Mouse (Mus musculus) neural tube, embryonic 15.5 days (tissue): ENCODE measurements around the gene Ran. TPM values are rescaled to one million over a fixed set of nuclear protein-coding genes. Genes with fewer than 3 reads are reported as not detected.

Experiments
- ATAC-seq: fragments of 200-750 bp; cut with Nextera tagmentation; 2 replicates; pipeline ENCODE4 v1.8.0; 2017; ENCODE audit warnings: mild to moderate bottlenecking, moderate TSS enrichment, moderate library complexity; ENCODE audit not compliant: low FRiP score
- H3K27ac ChIP-seq: fragments of 300-500 bp; sonication (generic); replicated peaks from 2 replicates; pipeline ENCODE4 v1.5.1; 2015; ENCODE audit warnings: mild to moderate bottlenecking, inconsistent platforms
- H3K27me3 ChIP-seq: fragments of 300-500 bp; sonication (generic); replicated peaks from 2 replicates; pipeline ENCODE4 v1.6.1; 2015; ENCODE audit warnings: inconsistent platforms
- H3K36me3 ChIP-seq: fragments of 300-500 bp; sonication (generic); 2 replicates; pipeline ENCODE4 v1.6.1; 2015; ENCODE audit warnings: inconsistent platforms
- H3K4me1 ChIP-seq: fragments of 300-500 bp; sonication (generic); 2 replicates; pipeline ENCODE4 v1.6.1; 2015; ENCODE audit warnings: inconsistent platforms
- H3K4me2 ChIP-seq: fragments of 300-500 bp; sonication (generic); 2 replicates; pipeline ENCODE4 v1.6.1; 2015; ENCODE audit warnings: inconsistent platforms, mild to moderate bottlenecking, moderate library complexity
- H3K4me3 ChIP-seq: fragments of 300-500 bp; sonication (generic); replicated peaks from 2 replicates; pipeline ENCODE4 v1.5.1; 2015; ENCODE audit warnings: mild to moderate bottlenecking, inconsistent platforms
- H3K9ac ChIP-seq: fragments of 300-500 bp; sonication (generic); replicated peaks from 2 replicates; pipeline ENCODE4 v1.6.1; 2015; ENCODE audit warnings: mild to moderate bottlenecking, inconsistent platforms
- H3K9me3 ChIP-seq: fragments of 300-500 bp; sonication (generic); replicated peaks from 2 replicates; pipeline ENCODE4 v1.6.1; 2016; ENCODE audit warnings: inconsistent platforms
- WGBS: fragments of 180-500 bp; shearing (Covaris S2); methylation state at CpG from one replicate; pipeline ENCODE4 v1.1.7; 2015; ENCODE audit warnings: mixed read lengths; 5-methylcytosine and 5-hydroxymethylcytosine counted together
- polyA plus RNA-seq: library from polyadenylated mRNA; unstranded; fragments of >200 nt; fragmentation: Nextera tagmentation; extraction: Ambion mirVana; gene quantifications from 2 replicates; pipeline ENCODE4 v1.2.1, GENCODE M21; 2015

The Ran gene
- polyA plus RNA-seq, 1 experiment from 2014 or later = 311 TPM

DNA sequence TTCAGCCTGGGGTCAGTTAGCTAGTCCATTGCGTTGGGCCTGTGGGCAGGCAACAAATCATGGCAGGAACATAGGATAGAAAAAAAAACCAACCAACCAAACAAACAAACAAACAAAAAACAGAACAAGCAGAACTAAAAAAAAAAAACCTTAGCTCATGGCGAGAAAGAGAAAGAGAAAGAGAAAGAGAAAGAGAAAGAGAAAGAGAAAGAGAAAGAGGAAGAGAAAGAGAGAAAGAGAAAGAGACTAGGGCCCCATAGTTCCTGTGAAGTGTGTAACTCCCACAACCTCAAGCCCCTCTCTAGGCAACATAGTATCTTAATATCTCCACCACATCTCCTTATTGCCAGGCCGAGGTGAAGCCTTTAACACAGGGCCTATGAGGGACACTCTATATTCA is 3.5 kb upstream of the Ran start:
- ATAC-seq = no peak
- Histone ChIP-seq H3K9ac (no peak overlapping the region), H3K36me3 (no peaks in the 10 kb centered on the region), H3K9me3 (no peaks in the 10 kb centered on the region), H3K27me3 (no peaks in the 10 kb centered on the region), H3K4me1 (peaks cover 10% of the 10 kb centered on the region), H3K4me3 (no peak overlapping the region), H3K27ac (no peak overlapping the region), H3K4me2 (no peak overlapping the region)
- WGBS = 97% methylated on average over 3 of the region's 3 CpGs

DNA sequence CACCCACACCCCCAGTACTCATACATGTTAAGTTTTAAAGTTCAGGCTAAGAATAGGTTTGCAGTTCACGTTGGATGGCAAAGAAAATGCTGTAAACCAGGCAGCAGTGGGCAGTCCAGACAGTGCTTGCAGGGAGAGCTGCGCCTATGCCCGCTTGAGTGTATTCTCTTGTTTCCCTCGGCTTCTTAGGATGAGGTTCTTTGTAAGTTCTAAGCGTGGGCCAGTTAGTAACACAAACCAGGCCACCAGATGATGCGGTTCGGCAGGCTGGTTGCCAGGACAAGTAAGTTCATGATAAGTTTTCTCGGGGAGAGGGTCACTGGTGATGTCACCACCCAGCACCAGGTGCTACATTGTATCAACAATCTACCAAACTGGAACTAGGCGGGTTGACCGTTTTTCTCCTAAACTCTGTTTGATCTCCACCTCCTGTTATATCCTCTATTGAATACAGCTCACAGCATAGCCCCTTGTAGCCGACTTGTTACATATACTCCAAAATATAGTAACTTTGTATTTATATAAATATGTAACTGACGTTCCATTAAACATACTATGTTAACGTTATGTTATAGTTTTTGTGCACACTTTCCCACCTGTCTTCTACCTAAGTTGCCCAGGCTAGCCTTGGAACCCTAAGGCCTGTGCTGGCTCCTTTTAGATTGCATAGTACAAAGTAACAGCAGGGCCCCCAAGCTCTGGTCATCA is 933 bp upstream of the Ran start:
- Histone ChIP-seq H3K27ac (peak overlapping the region; percentile 99), H3K9me3 (no peaks in the 10 kb centered on the region), H3K9ac (peak overlapping the region; percentile 70), H3K4me1 (peaks cover 20% of the 10 kb centered on the region), H3K36me3 (peaks cover 6% of the 10 kb centered on the region), H3K27me3 (no peaks in the 10 kb centered on the region), H3K4me3 (peak overlapping the region; percentile 92), H3K4me2 (peak overlapping the region; percentile 57)
- 87% methylated on average over 13 of the region's 13 CpGs for WGBS
- ATAC-seq = no peak

DNA sequence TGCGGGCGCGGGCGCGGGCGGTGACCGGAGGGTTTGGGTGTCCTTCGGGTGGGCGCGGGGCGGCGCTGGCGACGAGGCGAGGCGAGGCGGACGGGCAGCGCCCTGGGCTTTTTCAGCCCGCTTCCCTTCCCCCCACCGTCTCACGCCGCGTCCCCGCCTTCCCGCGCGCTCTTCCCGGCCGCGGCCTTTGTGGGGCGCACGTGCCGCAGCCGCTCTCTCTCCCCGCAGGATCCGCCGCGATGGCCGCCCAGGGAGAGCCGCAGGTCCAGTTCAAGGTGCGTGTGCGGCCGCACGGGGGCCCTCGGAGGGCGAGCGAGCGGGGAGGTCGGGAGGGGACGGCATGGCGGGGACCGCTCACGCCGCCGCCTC is 415 bp downstream of the Ran start:
- ATAC-seq = peak; percentile 86
- H3K36me3 ChIP-seq = peaks cover 14% of the 10 kb centered on the region
- H3K27me3 ChIP-seq = no peaks in the 10 kb centered on the region
- H3K9ac ChIP-seq = peak overlapping the region; percentile 89
- peak overlapping the region; percentile 99 for H3K27ac ChIP-seq
- peak overlapping the region; percentile 92 for H3K4me3 ChIP-seq
- under 1% methylated on average over 50 of the region's 56 CpGs for WGBS
- H3K9me3 ChIP-seq = no peaks in the 10 kb centered on the region
- H3K4me2 ChIP-seq = peak overlapping the region; percentile 84
- peaks cover 20% of the 10 kb centered on the region for H3K4me1 ChIP-seq

DNA sequence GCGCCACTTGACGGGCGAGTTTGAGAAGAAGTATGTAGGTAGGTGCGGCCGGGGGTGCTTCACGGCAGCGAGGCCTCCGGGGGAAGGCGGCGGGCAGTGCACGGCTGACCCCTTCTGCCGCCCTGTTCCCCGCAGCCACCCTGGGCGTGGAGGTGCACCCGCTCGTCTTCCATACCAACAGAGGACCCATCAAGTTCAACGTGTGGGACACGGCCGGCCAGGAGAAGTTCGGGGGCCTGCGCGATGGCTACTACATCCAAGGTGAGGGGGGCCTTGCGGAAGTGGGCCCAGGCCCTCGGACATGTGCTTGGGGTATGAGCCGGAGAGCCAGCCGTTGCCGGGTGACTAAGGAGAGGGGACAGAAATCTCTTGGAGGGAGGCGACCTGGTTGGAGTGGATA is 862 bp downstream of the Ran start:
- H3K9ac ChIP-seq = peak overlapping the region; percentile 89
- peak overlapping the region; percentile 92 for H3K4me3 ChIP-seq
- peaks cover 20% of the 10 kb centered on the region for H3K4me1 ChIP-seq
- H3K36me3 ChIP-seq = peaks cover 16% of the 10 kb centered on the region
- H3K27me3 ChIP-seq = no peaks in the 10 kb centered on the region
- peak overlapping the region; percentile 84 for H3K4me2 ChIP-seq
- no peaks in the 10 kb centered on the region for H3K9me3 ChIP-seq
- 5% methylated on average over 28 of the region's 28 CpGs for WGBS
- ATAC-seq = peak; percentile 7; the same call in 1 of the 2 replicates
- peak overlapping the region; percentile 99 for H3K27ac ChIP-seq

DNA sequence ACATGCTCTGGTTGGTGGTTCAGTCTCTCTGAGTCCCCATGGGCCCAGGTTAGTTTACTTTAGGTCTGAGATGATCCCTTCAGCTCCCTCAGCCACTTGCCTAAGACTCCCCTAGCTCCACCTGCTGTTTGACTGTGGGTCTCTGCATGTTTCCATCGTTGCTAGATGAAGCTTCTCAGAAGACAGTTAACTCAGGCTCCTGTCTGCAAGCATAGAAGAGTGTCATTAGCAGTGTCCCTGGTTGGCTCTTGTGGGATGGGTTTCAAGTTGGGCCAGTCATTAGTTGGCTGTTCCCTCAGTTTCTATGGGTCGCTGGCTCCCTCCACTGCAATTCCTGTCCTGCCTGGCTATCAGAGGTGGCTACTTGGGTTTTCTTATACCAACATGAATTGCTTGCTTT is 5.2 kb downstream of the Ran start:
- Histone ChIP-seq H3K9me3 (no peaks in the 10 kb centered on the region), H3K4me2 (no peak overlapping the region), H3K4me3 (no peak overlapping the region), H3K9ac (no peak overlapping the region), H3K4me1 (peaks cover 13% of the 10 kb centered on the region), H3K36me3 (peaks cover 23% of the 10 kb centered on the region), H3K27ac (no peak overlapping the region), H3K27me3 (no peaks in the 10 kb centered on the region)
- 24% methylated on average over 2 of the region's 2 CpGs for WGBS
- no peak for ATAC-seq

DNA sequence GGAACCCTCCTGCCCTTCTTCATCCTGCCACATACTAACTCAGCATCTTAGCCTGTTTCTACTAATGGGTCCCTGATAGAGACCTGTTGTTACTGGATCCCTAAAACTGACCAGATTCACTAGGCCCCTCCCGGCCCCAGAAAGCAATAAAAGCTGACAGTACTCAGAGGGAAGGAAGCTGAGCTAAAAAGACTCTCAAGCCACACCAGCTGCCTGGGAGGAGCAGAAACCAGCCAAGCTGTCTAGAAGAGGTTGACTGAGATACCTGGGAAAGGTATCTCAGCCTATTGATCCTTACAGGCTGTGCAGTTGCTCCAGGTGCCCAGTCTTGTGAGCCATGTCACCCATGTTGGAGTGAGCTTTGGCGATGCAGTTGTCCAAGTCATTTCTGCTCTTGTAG is 5.9 kb downstream of the Ran start:
- no peaks in the 10 kb centered on the region for H3K9me3 ChIP-seq
- H3K4me1 ChIP-seq = peaks cover 13% of the 10 kb centered on the region
- H3K27ac ChIP-seq = no peak overlapping the region
- no peak for ATAC-seq
- no peak overlapping the region for H3K9ac ChIP-seq
- no peak overlapping the region for H3K4me2 ChIP-seq
- H3K4me3 ChIP-seq = no peak overlapping the region
- 77% methylated on average over 2 of the region's 2 CpGs for WGBS
- peaks cover 23% of the 10 kb centered on the region for H3K36me3 ChIP-seq
- H3K27me3 ChIP-seq = no peaks in the 10 kb centered on the region

DNA sequence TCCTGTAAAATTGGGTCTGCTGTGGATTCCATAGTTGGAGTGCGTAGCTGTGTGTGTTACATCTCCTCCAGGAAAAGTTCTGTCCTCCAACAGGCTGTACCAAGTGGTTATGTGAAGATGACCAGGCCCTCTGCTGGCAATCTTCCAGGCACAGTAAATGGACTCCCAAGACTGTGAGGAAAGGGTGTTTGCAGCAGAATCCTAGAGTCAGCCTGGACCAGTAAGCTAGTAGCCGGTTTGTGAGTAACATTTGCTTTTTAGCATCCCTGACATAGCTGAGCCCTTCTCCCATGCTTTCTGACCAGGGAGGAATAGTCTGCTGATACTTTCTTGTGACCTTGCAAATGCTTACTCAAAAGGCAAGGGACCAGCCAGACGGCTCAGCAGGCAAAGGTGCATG is 6.3 kb downstream of the Ran start:
- Histone ChIP-seq H3K4me3 (no peak overlapping the region), H3K4me1 (peaks cover 12% of the 10 kb centered on the region), H3K36me3 (peaks cover 23% of the 10 kb centered on the region), H3K27me3 (no peaks in the 10 kb centered on the region), H3K9me3 (no peaks in the 10 kb centered on the region), H3K4me2 (no peak overlapping the region), H3K27ac (no peak overlapping the region), H3K9ac (no peak overlapping the region)
- 92% methylated on average over 3 of the region's 3 CpGs for WGBS
- ATAC-seq = no peak

DNA sequence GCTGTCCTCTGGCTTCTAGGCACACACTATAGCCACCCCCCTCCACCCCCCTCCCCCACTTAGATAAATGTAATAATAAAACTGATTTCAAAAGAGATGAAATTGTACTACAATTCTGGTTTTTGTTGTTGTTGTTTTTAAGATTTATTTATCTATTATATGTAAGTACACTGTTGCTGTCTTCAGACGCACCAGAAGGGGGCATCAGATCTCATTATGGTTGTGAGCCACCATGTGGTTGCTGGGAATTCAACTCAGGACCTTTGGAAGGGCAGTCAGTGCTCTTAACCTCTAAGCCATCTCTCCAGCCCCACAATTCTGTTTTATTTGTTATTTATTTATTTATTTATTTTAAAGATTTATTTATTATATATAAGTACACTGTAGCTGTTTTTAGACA is 6.8 kb downstream of the Ran start:
- Histone ChIP-seq H3K27ac (no peak overlapping the region), H3K27me3 (no peaks in the 10 kb centered on the region), H3K9me3 (no peaks in the 10 kb centered on the region), H3K36me3 (peaks cover 23% of the 10 kb centered on the region), H3K4me2 (no peak overlapping the region), H3K4me3 (no peak overlapping the region), H3K9ac (no peak overlapping the region), H3K4me1 (peaks cover 7% of the 10 kb centered on the region)
- WGBS = 64% methylated on average over 1 of the region's 1 CpGs
- ATAC-seq = no peak

DNA sequence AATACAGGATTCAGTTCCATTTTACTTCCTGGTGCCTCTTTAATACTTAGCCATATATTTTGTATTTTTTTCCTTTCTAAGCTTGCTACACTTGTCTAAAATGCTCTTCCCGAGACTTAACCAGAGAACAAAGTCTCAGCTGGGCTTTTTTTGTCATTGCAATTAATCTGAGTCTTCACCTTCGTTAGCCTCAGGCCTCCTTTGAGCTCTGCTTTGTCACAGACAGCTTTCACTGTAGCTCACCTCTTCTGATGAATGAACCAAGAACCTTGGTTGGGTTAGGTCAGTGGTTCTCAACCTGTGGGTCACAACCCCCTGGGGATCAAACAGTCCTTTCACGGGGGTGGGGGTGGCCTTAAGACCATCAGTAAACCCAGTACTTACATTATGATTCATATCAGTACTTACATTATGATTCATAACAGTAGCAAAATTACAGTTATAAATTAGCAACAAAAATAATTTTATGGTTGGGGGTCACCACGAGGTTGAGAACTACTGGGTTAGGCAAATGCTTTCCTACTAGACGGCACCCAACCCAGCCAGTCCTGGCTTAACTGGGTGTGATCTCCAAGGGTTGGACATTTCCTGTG is 9.4 kb downstream of the Ran start:
- Histone ChIP-seq H3K4me2 (no peak overlapping the region), H3K27me3 (no peaks in the 10 kb centered on the region), H3K27ac (no peak overlapping the region), H3K9me3 (no peaks in the 10 kb centered on the region), H3K36me3 (peaks cover 17% of the 10 kb centered on the region), H3K9ac (no peak overlapping the region), H3K4me3 (no peak overlapping the region), H3K4me1 (no peaks in the 10 kb centered on the region)
- WGBS = 76% methylated on average over 5 of the region's 5 CpGs
- no peak for ATAC-seq

DNA sequence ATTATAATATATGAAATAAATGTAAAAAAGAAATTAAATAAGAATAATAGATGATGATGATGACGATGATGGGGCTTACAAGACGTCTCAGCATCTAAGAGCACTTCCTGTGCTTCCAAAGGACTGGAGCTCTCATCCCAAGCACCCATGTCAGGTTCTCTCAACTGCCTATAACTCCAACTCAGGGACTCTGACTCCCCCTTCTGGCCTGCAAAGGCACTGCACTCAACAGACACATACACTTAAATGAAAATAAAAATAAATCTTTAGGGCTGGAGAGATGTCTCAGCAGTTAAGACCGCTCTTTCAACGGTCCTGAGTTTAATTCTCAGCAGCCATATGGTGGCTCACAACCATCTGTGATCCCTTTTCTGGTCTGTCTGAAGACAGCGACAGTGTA is 16.8 kb downstream of the Ran start:
- H3K9me3 ChIP-seq = no peaks in the 10 kb centered on the region
- WGBS = 86% methylated on average over 5 of the region's 5 CpGs
- H3K4me3 ChIP-seq = no peak overlapping the region
- no peak overlapping the region for H3K27ac ChIP-seq
- H3K4me2 ChIP-seq = no peak overlapping the region
- H3K36me3 ChIP-seq = no peaks in the 10 kb centered on the region
- H3K4me1 ChIP-seq = no peaks in the 10 kb centered on the region
- no peaks in the 10 kb centered on the region for H3K27me3 ChIP-seq
- H3K9ac ChIP-seq = no peak overlapping the region
- no peak for ATAC-seq

DNA sequence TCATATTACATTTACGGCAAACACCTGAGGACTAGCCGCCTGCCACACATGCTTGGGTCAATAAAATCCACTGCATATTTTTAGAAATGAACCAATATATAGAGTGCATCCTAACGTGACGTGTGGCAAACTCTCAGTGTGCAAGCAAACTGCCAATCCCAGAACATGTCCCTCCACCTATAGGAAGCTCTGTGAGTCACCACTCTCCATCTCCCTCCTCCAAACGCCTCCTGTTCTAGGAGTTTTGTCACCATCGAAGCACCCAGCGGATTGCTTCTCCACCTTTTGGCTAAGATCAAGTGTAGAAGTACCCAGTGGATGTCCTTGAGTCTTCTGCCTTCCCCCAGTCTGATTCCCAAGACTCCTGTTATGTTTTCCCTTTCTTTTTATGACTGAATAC is 17.9 kb downstream of the Ran start:
- no peak overlapping the region for H3K4me3 ChIP-seq
- no peaks in the 10 kb centered on the region for H3K27me3 ChIP-seq
- no peak overlapping the region for H3K27ac ChIP-seq
- ATAC-seq = no peak
- WGBS = 84% methylated on average over 7 of the region's 7 CpGs
- no peaks in the 10 kb centered on the region for H3K4me1 ChIP-seq
- H3K36me3 ChIP-seq = no peaks in the 10 kb centered on the region
- H3K9me3 ChIP-seq = no peaks in the 10 kb centered on the region
- H3K9ac ChIP-seq = no peak overlapping the region
- H3K4me2 ChIP-seq = no peak overlapping the region
